Mouse (Mus musculus): ENCODE results near the gene Shbg.

GRCm38 (mm10) chr11:69616781-69617180 lies 924 bp downstream of the Shbg start:
- TF ChIP-seq POLR2A (IDR thresholded peaks at IDR 0.05; ENCODE audit: control insufficient read depth, low read depth, low read length) (no peak), CTCF (IDR thresholded peaks at IDR 0.05; ENCODE audit: control insufficient read depth, insufficient read depth, insufficient replicate concordance, low read depth, low read length) (no peak)
